Mouse (Mus musculus): ENCODE data around the gene Cenpn. TPM values are rescaled to one million over a fixed set of nuclear protein-coding genes. Genes with fewer than 3 reads are reported as not detected.

The Cenpn gene
- 2.6 and 3.3 TPM in 2 replicates for total RNA-seq (2014; rRNA removed)
- 4.2 and 5.8 TPM in 2 replicates for polyA plus RNA-seq (2015; fragmentation: Nextera tagmentation; extraction: Ambion mirVana)

DNA sequence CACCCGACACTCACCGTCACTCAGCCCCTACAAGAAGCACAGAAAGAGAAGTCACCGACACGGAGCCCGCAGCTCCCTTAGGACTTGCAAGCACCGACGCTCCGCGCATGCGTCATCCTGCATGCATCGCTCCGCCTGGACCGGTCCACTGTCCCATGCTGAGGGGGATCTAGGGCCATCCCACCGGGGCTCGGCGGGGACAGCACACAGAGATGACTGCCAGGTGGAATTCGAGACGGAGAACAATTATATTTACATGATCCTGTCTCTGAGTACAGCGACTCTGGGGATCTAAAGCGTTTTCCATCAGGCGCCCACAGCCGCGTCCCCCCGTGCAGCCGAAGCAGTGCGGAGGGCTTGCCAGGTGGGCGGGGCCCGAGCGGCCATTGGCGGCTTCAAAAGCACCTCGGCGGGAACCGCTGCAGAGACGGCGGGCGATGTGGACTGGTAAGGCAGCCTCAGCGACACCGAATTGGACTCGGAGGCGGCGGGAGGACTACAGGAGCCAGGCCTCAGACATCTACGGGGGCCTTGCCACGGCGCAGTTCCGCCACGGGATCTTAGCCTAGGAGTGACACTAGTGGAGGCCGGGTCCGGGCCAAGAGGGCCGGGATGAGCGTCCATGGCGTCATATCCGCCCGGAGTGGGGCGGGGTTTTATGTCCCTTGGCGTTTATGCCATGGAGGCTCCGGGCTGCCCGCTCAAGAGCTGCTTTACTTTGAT, at the start of gene Cenpn, which contains the start of gene Cmc2:
Cenpn (plus strand) TSS at position 394 of the 723 bp plus-strand sequence.
Cmc2 (minus strand) TSS at position 119 of the 723 bp plus-strand sequence.
- no peak for TF ChIP-seq CTCF (IDR thresholded peaks at IDR 0.05)
- DNase-seq (ENCODE audit: low spot score) (peak; percentile 97), ATAC-seq (ENCODE audit: low FRiP score) (peak; percentile 95)
- WGBS, result under 1% methylated on average over 53 of the region's 57 CpGs
- H3K9ac ChIP-seq (replicated peaks; ENCODE audit: low read length, poor library complexity, severe bottlenecking), result peak within 1 kb of the TSS; percentile 55
- peak within 1 kb of the TSS; percentile 50 for H3K4me3 ChIP-seq (ENCODE audit: low read depth, low read length)
- peaks cover 6% of the 10 kb centered on the region; the same call in 1 of the 2 replicates for H3K4me1 ChIP-seq (ENCODE audit: insufficient read depth, low read length)
- H3K9me3 ChIP-seq (ENCODE audit: low read length), result no peaks in the 10 kb centered on the region
- peak within 1 kb of the TSS; percentile 62 for H3K4me2 ChIP-seq (ENCODE audit: low read depth, low read length, poor library complexity, severe bottlenecking)
- no peaks in the 10 kb centered on the region for H3K27me3 ChIP-seq (ENCODE audit: insufficient read depth, low read length)
- H3K36me3 ChIP-seq (ENCODE audit: insufficient read depth, low read length), result no peaks in the 10 kb centered on the region
- H3K27ac ChIP-seq (ENCODE audit: low read depth, low read length), result peak within 1 kb of the TSS; percentile 72; the same call in 1 of the 2 replicates

- peak; percentile 51 for TF ChIP-seq CTCF (IDR thresholded peaks at IDR 0.05)
- H3K4me2 ChIP-seq (ENCODE audit: low read depth, low read length, poor library complexity, severe bottlenecking), result no peak overlapping the region
- no peaks in the 10 kb centered on the region for H3K36me3 ChIP-seq (ENCODE audit: insufficient read depth, low read length)
- 74% methylated on average over 2 of the region's 2 CpGs for WGBS
- no peaks in the 10 kb centered on the region for H3K4me1 ChIP-seq (ENCODE audit: insufficient read depth, low read length)
- peak; percentile 48 for DNase-seq (ENCODE audit: low spot score)
- ATAC-seq (ENCODE audit: low FRiP score), result no peak
- no peak overlapping the region for H3K9ac ChIP-seq (replicated peaks; ENCODE audit: low read length, poor library complexity, severe bottlenecking)
- H3K27ac ChIP-seq (ENCODE audit: low read depth, low read length), result no peak overlapping the region
- no peaks in the 10 kb centered on the region for H3K9me3 ChIP-seq (ENCODE audit: low read length)
- no peaks in the 10 kb centered on the region for H3K27me3 ChIP-seq (ENCODE audit: insufficient read depth, low read length)
- no peak overlapping the region for H3K4me3 ChIP-seq (ENCODE audit: low read depth, low read length)
Measured at GRCm38 (mm10) chr8:116872761-116873342, 48.7 kb upstream of the Cenpn start.

DNA sequence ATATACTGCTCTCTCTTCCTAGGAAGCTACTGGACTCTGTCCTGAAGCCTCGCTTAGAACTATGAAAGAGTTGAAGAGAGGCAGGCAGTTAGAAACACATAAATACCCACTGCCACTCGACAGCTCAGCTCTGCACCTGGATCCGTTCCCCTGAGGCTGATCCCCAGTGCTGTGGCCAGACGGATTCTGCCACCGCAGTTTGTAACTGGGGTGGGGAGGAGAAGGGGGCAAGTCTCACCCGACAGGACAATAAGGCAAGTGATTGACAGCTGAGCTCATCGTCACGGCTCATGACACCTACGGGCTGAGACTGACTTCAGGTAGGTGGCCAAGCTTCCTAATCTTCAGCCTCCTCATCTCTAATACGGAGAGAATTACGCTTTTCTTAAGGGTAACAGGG, 47.9 kb upstream of the Cenpn start:
- Histone ChIP-seq H3K9ac (replicated peaks; ENCODE audit: low read length, poor library complexity, severe bottlenecking) (no peak overlapping the region), H3K4me2 (ENCODE audit: low read depth, low read length, poor library complexity, severe bottlenecking) (no peak overlapping the region), H3K4me1 (ENCODE audit: insufficient read depth, low read length) (no peaks in the 10 kb centered on the region), H3K27ac (ENCODE audit: low read depth, low read length) (no peak overlapping the region), H3K36me3 (ENCODE audit: insufficient read depth, low read length) (no peaks in the 10 kb centered on the region), H3K27me3 (ENCODE audit: insufficient read depth, low read length) (no peaks in the 10 kb centered on the region), H3K4me3 (ENCODE audit: low read depth, low read length) (no peak overlapping the region), H3K9me3 (ENCODE audit: low read length) (no peaks in the 10 kb centered on the region)
- ATAC-seq (ENCODE audit: low FRiP score), result no peak
- DNase-seq (ENCODE audit: low spot score), result no peak
- 70% methylated on average over 11 of the region's 11 CpGs for whole genome bisulfite sequencing
- TF ChIP-seq CTCF (IDR thresholded peaks at IDR 0.05), result no peak

DNA sequence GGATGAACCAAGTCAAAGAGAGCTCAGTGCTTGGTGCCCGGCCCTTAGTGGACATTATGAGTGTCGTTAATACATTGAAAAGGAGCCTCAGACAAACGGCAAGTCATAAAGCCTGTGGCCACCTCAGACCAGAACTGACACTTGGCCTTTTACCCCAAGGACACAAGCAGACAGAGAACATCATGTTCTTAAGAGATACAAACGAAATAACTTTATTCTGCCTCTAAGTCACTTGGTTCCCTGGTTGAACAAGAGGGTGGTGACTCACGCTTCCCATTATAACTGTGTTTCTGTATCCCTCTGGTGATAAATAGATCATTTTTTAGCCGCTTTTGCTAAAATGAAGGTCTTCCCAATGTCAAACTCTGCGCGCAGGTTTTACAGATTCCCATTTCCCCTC, 47.5 kb upstream of the Cenpn start:
- Histone ChIP-seq H3K9ac (replicated peaks; ENCODE audit: low read length, poor library complexity, severe bottlenecking) (no peak overlapping the region), H3K36me3 (ENCODE audit: insufficient read depth, low read length) (no peaks in the 10 kb centered on the region), H3K4me1 (ENCODE audit: insufficient read depth, low read length) (no peaks in the 10 kb centered on the region), H3K27ac (ENCODE audit: low read depth, low read length) (no peak overlapping the region), H3K27me3 (ENCODE audit: insufficient read depth, low read length) (no peaks in the 10 kb centered on the region), H3K9me3 (ENCODE audit: low read length) (no peaks in the 10 kb centered on the region), H3K4me2 (ENCODE audit: low read depth, low read length, poor library complexity, severe bottlenecking) (no peak overlapping the region), H3K4me3 (ENCODE audit: low read depth, low read length) (no peak overlapping the region)
- DNase-seq (ENCODE audit: low spot score) (no peak), ATAC-seq (ENCODE audit: low FRiP score) (no peak)
- 89% methylated on average over 8 of the region's 8 CpGs for WGBS
- no peak for TF ChIP-seq CTCF (IDR thresholded peaks at IDR 0.05)

- H3K4me2 ChIP-seq (ENCODE audit: low read depth, low read length, poor library complexity, severe bottlenecking), result no peak overlapping the region
- H3K36me3 ChIP-seq (ENCODE audit: insufficient read depth, low read length), result no peaks in the 10 kb centered on the region
- no peak for DNase-seq (ENCODE audit: low spot score)
- 87% methylated on average over 17 of the region's 17 CpGs for WGBS
- H3K27ac ChIP-seq (ENCODE audit: low read depth, low read length), result no peak overlapping the region
- H3K4me3 ChIP-seq (ENCODE audit: low read depth, low read length), result no peak overlapping the region
- no peaks in the 10 kb centered on the region for H3K4me1 ChIP-seq (ENCODE audit: insufficient read depth, low read length)
- TF ChIP-seq CTCF (IDR thresholded peaks at IDR 0.05), result no peak
- no peaks in the 10 kb centered on the region for H3K9me3 ChIP-seq (ENCODE audit: low read length)
- H3K9ac ChIP-seq (replicated peaks; ENCODE audit: low read length, poor library complexity, severe bottlenecking), result no peak overlapping the region
- ATAC-seq (ENCODE audit: low FRiP score), result no peak
- H3K27me3 ChIP-seq (ENCODE audit: insufficient read depth, low read length), result no peaks in the 10 kb centered on the region
Measured at GRCm38 (mm10) chr8:116875798-116876450, 45.6 kb upstream of the Cenpn start.

DNA sequence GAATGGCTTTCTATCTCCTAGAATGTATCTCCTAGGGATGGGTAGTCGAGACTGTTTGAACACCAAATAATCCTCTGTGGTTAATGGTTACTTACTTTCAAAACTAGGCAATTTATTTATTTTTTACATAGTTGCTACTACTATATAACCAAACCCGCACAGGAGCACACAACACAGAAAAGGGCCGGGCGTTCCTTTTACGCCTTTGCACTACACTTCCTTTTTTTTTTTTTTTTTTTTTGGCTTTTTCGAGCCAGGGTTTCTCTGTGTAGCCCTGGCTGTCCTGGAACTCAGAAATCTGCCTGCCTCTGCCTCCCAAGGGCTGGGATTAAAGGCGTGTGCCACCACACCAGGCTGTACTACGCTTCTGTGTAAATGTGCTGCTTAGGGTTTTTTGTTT, 40.1 kb upstream of the Cenpn start:
- no peak for TF ChIP-seq CTCF (IDR thresholded peaks at IDR 0.05)
- no peak overlapping the region for H3K27ac ChIP-seq (ENCODE audit: low read depth, low read length)
- no peaks in the 10 kb centered on the region for H3K4me1 ChIP-seq (ENCODE audit: insufficient read depth, low read length)
- DNase-seq (ENCODE audit: low spot score) (no peak), ATAC-seq (ENCODE audit: low FRiP score) (no peak)
- H3K27me3 ChIP-seq (ENCODE audit: insufficient read depth, low read length), result no peaks in the 10 kb centered on the region
- no peaks in the 10 kb centered on the region for H3K9me3 ChIP-seq (ENCODE audit: low read length)
- H3K9ac ChIP-seq (replicated peaks; ENCODE audit: low read length, poor library complexity, severe bottlenecking), result no peak overlapping the region
- no peak overlapping the region for H3K4me3 ChIP-seq (ENCODE audit: low read depth, low read length)
- WGBS, result 92% methylated on average over 8 of the region's 8 CpGs
- H3K36me3 ChIP-seq (ENCODE audit: insufficient read depth, low read length), result no peaks in the 10 kb centered on the region
- no peak overlapping the region for H3K4me2 ChIP-seq (ENCODE audit: low read depth, low read length, poor library complexity, severe bottlenecking)
